Mouse (Mus musculus) liver, embryonic 14.5 days (tissue): ENCODE measurements around the gene Bdkrb2. TPM values are rescaled to one million over a fixed set of nuclear protein-coding genes. Genes with fewer than 3 reads are reported as not detected.

Experiments
- ATAC-seq: fragments of 200-750 bp; cut with Nextera tagmentation; 2 replicates; pipeline ENCODE4 v1.8.0; 2017; ENCODE audit warnings: moderate number of reproducible peaks, mild to moderate bottlenecking, moderate library complexity; ENCODE audit not compliant: insufficient read depth
- DNase-seq, 3 experiments: peaks; one replicate each; pipeline ENCODE4 v3.0.0-alpha.2; 2012 to 2013; ENCODE audit warnings: low read depth in 3 of 3, low spot score in 3 of 3
- H3K27ac ChIP-seq: fragments of 300-500 bp; sonication (generic); 2 replicates; pipeline ENCODE4 v1.5.1; 2014; ENCODE audit warnings: moderate library complexity, mild to moderate bottlenecking, control low read depth, inconsistent platforms
- H3K27me3 ChIP-seq: fragments of 300-500 bp; sonication (generic); 2 replicates; pipeline ENCODE4 v1.6.1; 2014; ENCODE audit warnings: mild to moderate bottlenecking, low read length, moderate library complexity; ENCODE audit not compliant: control insufficient read depth, insufficient read depth
- H3K36me3 ChIP-seq: fragments of 300-500 bp; sonication (generic); replicated peaks from 2 replicates; pipeline ENCODE4 v1.6.1; 2014; ENCODE audit warnings: low read depth; ENCODE audit not compliant: control insufficient read depth, insufficient read depth
- H3K4me1 ChIP-seq, 2 experiments: fragments of 200-500 bp in 1 of 2; fragments of 300-500 bp in 1 of 2; sonication (generic) in 1 of 2; replicated peaks; 2 replicates each; pipeline ENCODE4 v1.6.1; 2012 to 2014; ENCODE audit warnings: antibody characterized with exemption in 1 of 2, inconsistent platforms in 1 of 2, low read length in 1 of 2; ENCODE audit not compliant: control insufficient read depth in 2 of 2, insufficient read depth in 2 of 2
- H3K4me2 ChIP-seq: fragments of 300-500 bp; sonication (generic); 2 replicates; pipeline ENCODE4 v1.6.1; 2014; ENCODE audit warnings: low read depth, mild to moderate bottlenecking, control low read depth, moderate library complexity
- H3K4me3 ChIP-seq, 2 experiments: fragments of 200-500 bp in 1 of 2; fragments of 300-500 bp in 1 of 2; sonication (generic) in 1 of 2; 2 replicates each; pipeline ENCODE4 v1.5.1; 2012 to 2014; ENCODE audit warnings: low read depth in 2 of 2, low read length in 2 of 2, mild to moderate bottlenecking in 2 of 2, control low read depth in 1 of 2, inconsistent platforms in 1 of 2, moderate library complexity in 1 of 2; ENCODE audit not compliant: insufficient read depth in 1 of 2
- H3K9ac ChIP-seq: fragments of 300-500 bp; sonication (generic); replicated peaks from 2 replicates; pipeline ENCODE4 v1.6.1; 2014; ENCODE audit warnings: mild to moderate bottlenecking, control low read depth, moderate library complexity
- H3K9me3 ChIP-seq: fragments of 300-500 bp; sonication (generic); 2 replicates; pipeline ENCODE4 v1.6.1; 2016; ENCODE audit warnings: low read length, mixed read lengths; ENCODE audit not compliant: control insufficient read depth
- CTCF ChIP-seq: IDR thresholded peaks from 2 replicates; pipeline ENCODE4 v1.5.1; 2016; ENCODE audit warnings: antibody characterized with exemption, low read depth, control low read depth
- EP300 ChIP-seq: IDR thresholded peaks from 2 replicates; pipeline ENCODE4 v1.6.1; 2016; ENCODE audit warnings: antibody characterized with exemption, low read depth
- WGBS: fragments of 180-500 bp; shearing (Covaris S2); extraction: QIAGEN DNeasy Blood & Tissue Kit; methylation state at CpG from one replicate; pipeline ENCODE4 v1.1.7; 2014; ENCODE audit not compliant: insufficient replicate concordance; 5-methylcytosine and 5-hydroxymethylcytosine counted together
- polyA plus RNA-seq, 2 experiments: library from polyadenylated mRNA; depleted of rRNA in 1 of 2; stranded (reverse) in 1 of 2; unstranded in 1 of 2; fragments of >200 nt; fragmentation: Nextera tagmentation in 1 of 2; extraction: Ambion mirVana in 1 of 2; gene quantifications; 2 replicates each; pipeline versions ENCODE4 v1.2.1 to v1.2.3; 2012 to 2014

The Bdkrb2 gene
- polyA plus RNA-seq, 2 experiments = not detected

DNA sequence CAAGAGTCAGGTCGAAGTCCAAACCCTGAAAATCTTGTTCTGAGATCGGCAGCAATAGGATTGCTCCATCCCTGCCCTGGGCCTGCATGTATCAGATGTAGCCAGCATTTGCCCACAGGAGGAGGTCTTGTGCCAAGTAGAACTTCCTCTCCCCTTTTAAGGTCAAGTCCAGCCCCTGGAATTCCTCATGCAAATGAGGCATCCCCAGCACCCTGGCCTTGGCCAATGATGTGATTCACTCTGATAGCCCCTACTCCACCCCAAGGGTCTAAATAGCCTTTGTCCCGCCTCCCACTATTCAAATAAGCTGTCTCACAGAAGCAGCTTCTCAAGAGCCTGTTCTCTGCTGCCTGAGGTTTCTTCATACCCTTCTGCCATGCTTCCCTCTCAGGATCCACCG lies 28.2 kb upstream of the Bdkrb2 start:
- no peak for TF ChIP-seq EP300
- TF ChIP-seq CTCF = no peak
- ATAC-seq (no peak), DNase-seq (no peak)
- Histone ChIP-seq H3K9me3 (no peaks in the 10 kb centered on the region), H3K4me3 (no peak overlapping the region), H3K27me3 (no peaks in the 10 kb centered on the region), H3K4me1 (0 out of 4 replicates have a peak, but pooled peaks cover 0 to 4% of the 10 kb centered on the region in 2 experiments), H3K27ac (no peak overlapping the region), H3K36me3 (no peaks in the 10 kb centered on the region), H3K4me2 (no peak overlapping the region), H3K9ac (no peak overlapping the region)
- WGBS = 65% methylated on average over 4 of the region's 4 CpGs

DNA sequence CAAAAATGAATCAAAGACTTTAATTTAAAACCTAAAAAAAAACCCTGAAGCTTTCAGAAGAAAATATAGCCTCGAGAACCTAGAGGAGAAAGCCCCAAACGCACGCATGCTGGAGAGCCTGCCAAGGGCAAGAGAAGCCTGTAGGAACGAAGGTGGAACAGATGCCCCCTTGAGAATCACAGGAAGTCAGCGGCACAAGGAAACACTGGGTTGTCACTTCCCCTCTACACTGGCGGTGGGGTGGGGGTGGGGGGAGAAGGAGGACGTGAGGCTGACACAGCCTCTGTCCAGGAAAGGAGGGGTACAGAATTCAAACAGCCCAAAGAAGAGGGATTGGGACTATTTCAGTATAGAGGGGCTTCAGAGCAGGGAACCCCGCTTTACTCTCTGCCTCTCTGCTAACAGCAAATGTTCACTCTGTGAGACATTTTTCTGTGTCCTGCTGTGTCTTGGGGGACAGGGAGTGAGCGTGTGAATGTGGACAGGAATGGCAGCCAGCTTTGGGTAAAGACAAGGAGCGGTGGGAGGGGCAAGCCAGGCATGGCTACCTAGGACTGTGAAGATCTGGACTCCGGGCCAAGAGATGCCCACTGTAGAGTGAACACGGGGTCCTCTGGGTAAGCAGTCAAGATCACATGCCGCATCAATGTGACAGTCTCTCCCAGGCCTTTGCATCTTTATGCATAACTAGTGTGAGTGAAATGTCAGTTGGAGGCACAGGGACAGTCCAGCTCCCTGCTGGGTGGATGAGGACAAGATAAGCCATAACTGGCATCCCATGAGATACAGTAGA lies 26.9 kb upstream of the Bdkrb2 start:
- 0 out of 4 replicates have a peak, but pooled peaks cover 0 to 4% of the 10 kb centered on the region in 2 experiments for H3K4me1 ChIP-seq
- no peak overlapping the region for H3K9ac ChIP-seq
- no peaks in the 10 kb centered on the region for H3K9me3 ChIP-seq
- no peaks in the 10 kb centered on the region for H3K27me3 ChIP-seq
- DNase-seq (no peak), ATAC-seq (no peak)
- TF ChIP-seq CTCF (no peak), EP300 (no peak)
- H3K36me3 ChIP-seq = no peaks in the 10 kb centered on the region
- no peak overlapping the region for H3K4me2 ChIP-seq
- H3K27ac ChIP-seq = no peak overlapping the region
- WGBS = 41% methylated on average over 13 of the region's 13 CpGs
- no peak overlapping the region for H3K4me3 ChIP-seq

DNA sequence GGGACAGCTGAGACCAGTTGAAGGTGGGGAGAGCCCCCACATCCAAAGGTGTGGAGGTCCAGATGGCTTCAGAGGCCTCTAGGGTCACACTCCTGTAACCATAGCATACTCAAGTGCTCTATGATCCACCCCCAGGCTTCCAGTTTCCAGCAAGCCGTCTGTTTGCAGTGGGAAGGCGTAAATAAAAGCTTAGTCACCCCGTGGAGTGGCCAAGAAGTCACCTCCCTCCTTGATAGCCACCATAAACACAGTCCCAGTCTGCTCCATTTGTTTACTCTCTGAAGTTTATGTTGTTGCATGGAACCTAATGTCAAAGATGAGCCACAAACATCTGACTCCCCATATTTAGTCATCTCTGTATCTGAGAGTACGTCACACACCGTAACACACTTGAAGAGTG lies 25.9 kb upstream of the Bdkrb2 start:
- no peaks in the 10 kb centered on the region for H3K27me3 ChIP-seq
- no peak overlapping the region for H3K4me2 ChIP-seq
- DNase-seq (no peak), ATAC-seq (no peak)
- no peaks in the 10 kb centered on the region for H3K9me3 ChIP-seq
- TF ChIP-seq EP300 = no peak
- no peak for TF ChIP-seq CTCF
- 46% methylated on average over 5 of the region's 5 CpGs for WGBS
- no peak overlapping the region for H3K4me3 ChIP-seq
- H3K9ac ChIP-seq = no peak overlapping the region
- H3K36me3 ChIP-seq = no peaks in the 10 kb centered on the region
- H3K4me1 ChIP-seq = 0 out of 4 replicates have a peak, but pooled peaks cover 0 to 4% of the 10 kb centered on the region in 2 experiments
- no peak overlapping the region for H3K27ac ChIP-seq

DNA sequence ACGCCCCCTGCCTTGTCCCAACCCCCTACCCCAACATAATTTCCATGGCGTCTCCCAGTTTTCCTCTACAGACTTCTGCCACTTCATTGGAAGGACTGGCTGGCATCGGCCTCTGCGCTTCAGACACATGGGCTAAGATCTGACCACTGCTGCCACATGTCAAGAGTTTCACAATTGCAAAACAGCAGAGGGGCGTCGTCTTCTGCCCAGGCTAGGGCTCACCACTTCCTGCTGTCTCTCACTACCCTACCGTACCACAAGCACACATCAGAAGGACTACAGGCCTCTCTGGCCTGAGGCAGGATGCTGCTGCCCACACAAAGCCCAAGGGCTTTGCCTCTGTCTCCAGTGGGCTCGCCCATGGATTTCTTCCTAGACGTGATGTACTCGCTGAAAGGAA lies 23.4 kb upstream of the Bdkrb2 start:
- no peak overlapping the region for H3K9ac ChIP-seq
- H3K36me3 ChIP-seq = no peaks in the 10 kb centered on the region
- H3K27me3 ChIP-seq = no peaks in the 10 kb centered on the region
- TF ChIP-seq CTCF (no peak), EP300 (no peak)
- WGBS = 35% methylated on average over 10 of the region's 10 CpGs
- ATAC-seq = no peak
- H3K4me2 ChIP-seq = no peak overlapping the region
- DNase-seq = peak in 1 of 3 experiments; percentile 13
- 0 out of 4 replicates have a peak, but pooled peaks cover 0 to 4% of the 10 kb centered on the region in 2 experiments for H3K4me1 ChIP-seq
- no peak overlapping the region for H3K27ac ChIP-seq
- H3K4me3 ChIP-seq = no peak overlapping the region
- no peaks in the 10 kb centered on the region for H3K9me3 ChIP-seq

DNA sequence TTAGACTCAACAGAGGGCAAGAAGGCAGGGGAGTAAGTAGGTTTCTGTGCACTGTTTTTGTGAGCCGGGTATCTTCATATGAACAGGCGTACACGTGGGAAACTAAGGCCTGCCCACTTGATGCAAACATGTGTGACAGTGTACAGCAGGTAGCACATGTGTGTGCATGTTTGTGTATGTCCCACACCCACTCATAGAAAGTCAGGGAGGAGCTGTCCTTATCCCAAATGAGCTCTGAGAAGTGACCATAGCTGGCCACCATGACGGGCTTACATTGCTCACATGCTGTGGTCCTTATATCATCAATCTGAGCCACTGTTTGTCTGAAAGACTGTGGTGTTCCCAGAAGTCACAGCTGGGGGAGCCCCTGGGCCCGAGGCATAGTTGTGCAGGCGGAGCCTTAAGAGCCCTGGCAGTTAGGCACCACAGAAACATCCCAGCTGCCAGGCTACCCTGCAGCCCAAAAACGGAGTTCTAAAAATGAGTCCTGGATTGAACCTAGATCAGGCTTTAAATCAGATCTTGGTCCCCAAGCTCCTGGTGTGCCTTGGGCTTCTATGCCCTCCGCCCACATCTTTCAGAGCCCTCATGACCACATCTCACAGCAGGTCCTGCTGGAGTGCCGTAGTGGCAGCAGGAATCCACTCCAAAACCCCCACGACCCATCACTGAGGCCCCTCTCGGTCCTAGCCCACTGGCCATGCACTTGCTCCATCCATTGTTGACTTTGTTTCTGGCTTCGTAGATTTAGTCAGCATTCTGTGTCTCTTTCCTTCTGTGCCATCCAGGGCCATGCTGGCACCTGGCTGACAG lies 21.2 kb upstream of the Bdkrb2 start:
- WGBS = 58% methylated on average over 12 of the region's 12 CpGs
- H3K4me2 ChIP-seq = no peak overlapping the region
- no peak overlapping the region for H3K4me3 ChIP-seq
- no peak overlapping the region for H3K9ac ChIP-seq
- TF ChIP-seq EP300 (no peak), CTCF (no peak)
- ATAC-seq (no peak), DNase-seq (no peak)
- H3K36me3 ChIP-seq = no peaks in the 10 kb centered on the region
- no peaks in the 10 kb centered on the region for H3K27me3 ChIP-seq
- H3K9me3 ChIP-seq = no peaks in the 10 kb centered on the region
- no peaks in the 10 kb centered on the region for H3K4me1 ChIP-seq
- H3K27ac ChIP-seq = no peak overlapping the region
